Mouse (Mus musculus) embryonic fibroblast, embryonic 13.5 days (primary cell): ENCODE measurements around the gene Usp42. TPM values are rescaled to one million over a fixed set of nuclear protein-coding genes. Genes with fewer than 3 reads are reported as not detected.

Source experiments
- H3K27ac ChIP-seq: 2 replicates; pipeline ENCODE4 v1.5.1; 2012; ENCODE audit warnings: low read length, control low read depth, inconsistent platforms; ENCODE audit not compliant: insufficient read depth
- H3K4me1 ChIP-seq: 2 replicates; pipeline ENCODE4 v1.6.1; 2011; ENCODE audit warnings: low read length; ENCODE audit not compliant: control insufficient read depth, insufficient read depth
- H3K4me3 ChIP-seq: 2 replicates; pipeline ENCODE4 v1.5.1; 2011; ENCODE audit warnings: mild to moderate bottlenecking, control low read depth, low read length; ENCODE audit not compliant: insufficient read depth
- CTCF ChIP-seq: IDR thresholded peaks from 2 replicates; pipeline ENCODE4 v1.5.1; 2011; ENCODE audit warnings: mild to moderate bottlenecking, control low read depth, low read length, moderate library complexity, borderline replicate concordance; ENCODE audit not compliant: insufficient read depth
- POLR2A ChIP-seq: IDR thresholded peaks from 2 replicates; pipeline ENCODE4 v1.6.1; 2011; ENCODE audit warnings: low read depth, mild to moderate bottlenecking, control low read depth, low read length, moderate library complexity
- polyA plus RNA-seq: library from polyadenylated mRNA; stranded (reverse); fragments of >200 nt; gene quantifications from 2 replicates; pipeline ENCODE4 v1.2.4, GENCODE M21; 2011; ENCODE audit warnings: low read depth; ENCODE audit not compliant: missing spikeins, insufficient read length

Gene Usp42
- polyA plus RNA-seq, 1 experiment: 18.5 TPM

- H3K27ac ChIP-seq: peak overlapping the region; percentile 78
- peaks cover 31% of the 10 kb centered on the region for H3K4me1 ChIP-seq
- TF ChIP-seq POLR2A (no peak), CTCF (no peak)
- H3K4me3 ChIP-seq: no peak overlapping the region
Measured at GRCm38 (mm10) chr5:143670740-143671415, 61.2 kb downstream of the Usp42 start.

- Histone ChIP-seq H3K27ac (peak overlapping the region; percentile 83), H3K4me1 (peaks cover 31% of the 10 kb centered on the region), H3K4me3 (no peak overlapping the region)
- TF ChIP-seq CTCF (no peak), POLR2A (no peak)
Measured at GRCm38 (mm10) chr5:143669839-143670238, 62.2 kb downstream of the Usp42 start.

- no peak overlapping the region for H3K4me3 ChIP-seq
- peak overlapping the region; percentile 83 for H3K27ac ChIP-seq
- peaks cover 31% of the 10 kb centered on the region for H3K4me1 ChIP-seq
- no peak for TF ChIP-seq POLR2A
- TF ChIP-seq CTCF: 0 out of 2 replicates have a peak, but pooled peaks have one; percentile 16
Measured at GRCm38 (mm10) chr5:143669393-143669792, 62.7 kb downstream of the Usp42 start.

GRCm38 (mm10) chr5:143668884-143669283 lies 63.2 kb downstream of the Usp42 start:
- TF ChIP-seq CTCF (no peak), POLR2A (no peak)
- Histone ChIP-seq H3K4me3 (no peak overlapping the region), H3K4me1 (peaks cover 27% of the 10 kb centered on the region), H3K27ac (peak overlapping the region; percentile 36; the same call in 1 of the 2 replicates)

GRCm38 (mm10) chr5:143666015-143666414 lies 66.1 kb downstream of the Usp42 start:
- TF ChIP-seq POLR2A: no peak
- TF ChIP-seq CTCF: no peak
- Histone ChIP-seq H3K27ac (no peak overlapping the region), H3K4me3 (no peak overlapping the region), H3K4me1 (peaks cover 27% of the 10 kb centered on the region)

- Histone ChIP-seq H3K4me1 (peaks cover 28% of the 10 kb centered on the region), H3K27ac (peak overlapping the region; percentile 4; the same call in 1 of the 2 replicates), H3K4me3 (no peak overlapping the region)
- no peak for TF ChIP-seq POLR2A
- no peak for TF ChIP-seq CTCF
Measured at GRCm38 (mm10) chr5:143665561-143665960, 66.5 kb downstream of the Usp42 start.

GRCm38 (mm10) chr5:143663074-143663687 lies 68.9 kb downstream of the Usp42 start:
- H3K27ac ChIP-seq: peak overlapping the region; percentile 66
- H3K4me1 ChIP-seq: peaks cover 30% of the 10 kb centered on the region
- H3K4me3 ChIP-seq: no peak overlapping the region
- TF ChIP-seq POLR2A (no peak), CTCF (no peak)

Other genes with a start within 250 kb of the Usp42 start
- 474 and 478 TPM in 2 replicates for gene Rac1, start 204.2 kb downstream of the Usp42 start, polyA plus RNA-seq
- gene Cyth3, start 109.8 kb downstream of the Usp42 start, polyA plus RNA-seq: 130 and 134 TPM in 2 replicates
- 26.9 and 30.0 TPM in 2 replicates for gene Eif2ak1, start 85.5 kb upstream of the Usp42 start, polyA plus RNA-seq
- not detected in 2 replicates for gene Ankrd61, start 165.4 kb upstream of the Usp42 start, polyA plus RNA-seq
- gene Aimp2, start 177.6 kb upstream of the Usp42 start, polyA plus RNA-seq: 94.0 and 102 TPM in 2 replicates
- gene Pms2, start 177.7 kb upstream of the Usp42 start, polyA plus RNA-seq: 13.1 and 19.5 TPM in 2 replicates
- gene Gm42421, start 195.9 kb upstream of the Usp42 start, polyA plus RNA-seq: 1.2 TPM in 1 of 2 replicates, not detected in the other
- gene Rsph10b, start 200.8 kb upstream of the Usp42 start, polyA plus RNA-seq: 0.77 TPM in 1 of 2 replicates, not detected in the other